Mouse (Mus musculus): ENCODE results near the gene Btbd8. TPM values are rescaled to one million over a fixed set of nuclear protein-coding genes. Genes with fewer than 3 reads are reported as not detected.

The Btbd8 gene
- polyA plus RNA-seq, 2 experiments: 4.8 to 6.3 TPM

DNA sequence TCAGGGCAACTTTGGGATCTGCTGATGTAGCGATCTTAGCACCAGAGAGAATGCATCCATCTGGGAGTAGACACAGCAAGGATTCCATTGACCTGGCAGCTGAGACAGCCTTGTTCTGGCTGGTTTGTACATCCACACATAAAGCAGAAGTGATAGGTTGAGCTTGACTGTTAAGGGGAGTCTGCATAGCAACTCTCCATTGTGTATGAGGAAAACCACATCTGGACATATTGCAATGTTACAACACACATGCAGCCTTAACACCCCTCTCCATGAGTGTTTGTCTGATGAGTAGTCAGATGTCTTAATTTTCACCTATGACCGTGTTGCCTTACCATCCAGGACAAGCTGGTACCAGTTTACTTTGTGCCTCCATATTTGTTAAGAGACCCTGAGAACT lies 54.7 kb downstream of the Btbd8 start:
- H3K9me3 ChIP-seq (ENCODE audit: control insufficient read depth, low read length): no peaks in the 10 kb centered on the region
- no peak overlapping the region for H3K9ac ChIP-seq (ENCODE audit: low read depth, low read length, severe bottlenecking)
- H3K4me3 ChIP-seq (replicated peaks; ENCODE audit: low read length): no peak overlapping the region
- DNase-seq (ENCODE audit: low spot score) (no peak), ATAC-seq (ENCODE audit: low FRiP score, low read depth) (no peak)
- 90% methylated on average over 2 of the region's 2 CpGs for WGBS
- H3K4me1 ChIP-seq (ENCODE audit: control insufficient read depth, insufficient read depth, low read length): no peaks in the 10 kb centered on the region
- no peak overlapping the region for H3K27ac ChIP-seq (replicated peaks; ENCODE audit: low read depth, low read length)
- no peaks in the 10 kb centered on the region for H3K27me3 ChIP-seq (ENCODE audit: control insufficient read depth, insufficient read depth, low read length)
- TF ChIP-seq POLR2A (IDR thresholded peaks at IDR 0.05; ENCODE audit: borderline replicate concordance, extremely low read depth, insufficient read depth, insufficient read length): no peak
- peaks cover 25% of the 10 kb centered on the region for H3K36me3 ChIP-seq (ENCODE audit: control insufficient read depth, insufficient read depth, low read length)
- no peak overlapping the region for H3K4me2 ChIP-seq (replicated peaks; ENCODE audit: low read depth, low read length, severe bottlenecking)

DNA sequence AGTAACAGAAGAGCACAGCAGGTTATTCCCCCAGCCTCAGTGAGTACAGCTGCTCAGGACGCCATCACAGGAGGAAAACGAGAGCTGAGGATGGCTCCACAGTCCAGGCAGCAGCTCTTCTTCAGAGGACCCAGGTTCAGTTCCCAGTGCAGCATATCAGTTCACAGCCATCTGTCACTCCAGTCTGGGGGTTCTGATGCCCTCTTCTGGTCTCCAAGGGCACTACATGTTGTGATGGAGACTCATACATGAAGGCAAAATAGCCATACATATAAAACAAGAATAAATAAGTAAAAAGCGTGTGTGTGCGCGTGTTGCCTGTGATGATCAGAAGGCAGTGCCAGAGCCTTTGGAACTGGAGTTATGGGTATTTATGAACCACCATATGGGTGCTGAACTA lies 57.0 kb downstream of the Btbd8 start:
- WGBS: 94% methylated on average over 5 of the region's 5 CpGs

DNA sequence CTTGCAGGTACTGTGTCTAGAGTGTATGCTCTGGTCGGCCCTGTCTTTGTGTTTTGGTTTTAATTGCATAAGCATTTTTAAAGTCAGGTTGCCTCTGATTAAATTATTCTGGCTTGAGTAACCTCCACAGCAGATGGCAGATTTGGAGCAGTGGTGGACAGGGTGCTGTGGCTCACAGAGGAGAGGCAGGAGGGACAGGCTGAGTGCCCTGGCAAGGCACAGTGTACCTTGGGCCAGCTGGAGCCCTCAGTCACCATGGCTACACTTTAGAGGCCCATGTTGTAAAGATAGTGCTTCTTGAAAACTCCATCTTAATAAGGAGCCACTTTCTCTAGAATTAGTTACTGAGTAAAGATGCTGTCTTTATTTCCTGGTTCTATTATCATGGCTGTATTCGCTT lies 58.2 kb downstream of the Btbd8 start:
- Histone ChIP-seq H3K4me3 (replicated peaks; ENCODE audit: low read length) (no peak overlapping the region), H3K27me3 (ENCODE audit: control insufficient read depth, insufficient read depth, low read length) (no peaks in the 10 kb centered on the region), H3K4me2 (replicated peaks; ENCODE audit: low read depth, low read length, severe bottlenecking) (no peak overlapping the region), H3K4me1 (ENCODE audit: control insufficient read depth, insufficient read depth, low read length) (0 out of 2 replicates have a peak, but pooled peaks cover 3% of the 10 kb centered on the region), H3K9me3 (ENCODE audit: control insufficient read depth, low read length) (no peaks in the 10 kb centered on the region), H3K9ac (ENCODE audit: low read depth, low read length, severe bottlenecking) (no peak overlapping the region), H3K27ac (replicated peaks; ENCODE audit: low read depth, low read length) (no peak overlapping the region), H3K36me3 (ENCODE audit: control insufficient read depth, insufficient read depth, low read length) (peaks cover 23% of the 10 kb centered on the region)
- WGBS: 84% methylated on average over 2 of the region's 2 CpGs
- no peak for DNase-seq (ENCODE audit: low spot score)
- TF ChIP-seq POLR2A (IDR thresholded peaks at IDR 0.05; ENCODE audit: borderline replicate concordance, extremely low read depth, insufficient read depth, insufficient read length): no peak
- ATAC-seq (ENCODE audit: low FRiP score, low read depth): no peak

More for the DNA sequence above, 57.0 kb downstream of the Btbd8 start:
- no peak for TF ChIP-seq POLR2A (IDR thresholded peaks at IDR 0.05; ENCODE audit: borderline replicate concordance, extremely low read depth, insufficient read depth, insufficient read length)
- no peak overlapping the region for H3K4me3 ChIP-seq (replicated peaks; ENCODE audit: low read length)
- DNase-seq (ENCODE audit: low spot score) (no peak), ATAC-seq (ENCODE audit: low FRiP score, low read depth) (no peak)
- H3K9ac ChIP-seq (ENCODE audit: low read depth, low read length, severe bottlenecking): no peak overlapping the region
- H3K4me1 ChIP-seq (ENCODE audit: control insufficient read depth, insufficient read depth, low read length): 0 out of 2 replicates have a peak, but pooled peaks cover 3% of the 10 kb centered on the region
- peaks cover 25% of the 10 kb centered on the region for H3K36me3 ChIP-seq (ENCODE audit: control insufficient read depth, insufficient read depth, low read length)
- H3K9me3 ChIP-seq (ENCODE audit: control insufficient read depth, low read length): no peaks in the 10 kb centered on the region
- no peak overlapping the region for H3K4me2 ChIP-seq (replicated peaks; ENCODE audit: low read depth, low read length, severe bottlenecking)
- no peak overlapping the region for H3K27ac ChIP-seq (replicated peaks; ENCODE audit: low read depth, low read length)
- no peaks in the 10 kb centered on the region for H3K27me3 ChIP-seq (ENCODE audit: control insufficient read depth, insufficient read depth, low read length)

DNA sequence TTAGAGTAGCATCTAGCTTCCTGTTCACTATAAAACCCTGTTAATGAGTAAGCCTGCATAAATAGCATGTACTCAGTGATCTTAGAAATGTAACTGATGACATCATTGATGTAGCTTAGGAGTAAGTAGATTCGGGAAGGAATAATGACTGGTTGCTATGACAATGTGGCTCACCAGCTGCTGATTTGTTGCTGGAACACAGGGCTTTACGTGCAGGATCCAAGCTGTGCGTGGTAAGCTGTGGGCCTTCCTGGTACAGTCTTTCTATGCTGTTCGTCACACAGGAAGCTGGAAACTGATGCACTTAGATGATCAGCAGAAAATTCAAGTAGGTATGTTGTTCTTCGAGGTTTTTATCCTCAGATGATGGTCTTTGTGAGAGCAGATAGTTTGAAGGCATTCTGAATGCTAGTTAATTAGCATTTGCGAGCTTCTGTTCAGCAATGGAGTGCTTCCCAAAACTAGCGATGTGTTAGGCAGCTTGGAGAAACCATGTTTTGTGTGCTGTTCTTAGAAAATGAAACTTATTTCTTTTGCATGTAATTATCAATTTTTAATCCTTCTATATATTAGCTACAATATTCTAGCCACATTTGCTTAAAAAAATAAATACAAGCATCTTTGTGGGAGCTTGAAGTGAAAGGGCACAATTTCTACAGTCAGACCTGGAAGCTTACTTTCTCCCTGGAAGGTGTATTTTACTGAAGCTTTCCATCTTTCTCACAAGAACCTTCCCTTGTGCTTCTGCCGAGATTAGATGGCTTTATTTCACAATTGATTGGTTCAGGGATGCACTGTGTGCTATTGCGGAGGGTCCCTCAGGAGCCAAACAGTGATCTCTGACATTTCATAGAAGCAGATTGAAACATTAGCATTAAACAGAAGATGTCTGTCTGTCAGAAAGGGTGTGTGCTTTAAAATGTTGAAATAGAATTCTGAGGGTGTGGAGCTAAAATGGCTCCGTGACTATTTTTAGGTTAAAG lies 60.0 kb downstream of the Btbd8 start:
- Histone ChIP-seq H3K9me3 (ENCODE audit: control insufficient read depth, low read length) (no peaks in the 10 kb centered on the region), H3K4me1 (ENCODE audit: control insufficient read depth, insufficient read depth, low read length) (0 out of 2 replicates have a peak, but pooled peaks cover 3% of the 10 kb centered on the region), H3K4me3 (replicated peaks; ENCODE audit: low read length) (no peak overlapping the region), H3K27me3 (ENCODE audit: control insufficient read depth, insufficient read depth, low read length) (no peaks in the 10 kb centered on the region), H3K36me3 (ENCODE audit: control insufficient read depth, insufficient read depth, low read length) (peaks cover 10% of the 10 kb centered on the region; the same call in 1 of the 2 replicates), H3K9ac (ENCODE audit: low read depth, low read length, severe bottlenecking) (no peak overlapping the region), H3K4me2 (replicated peaks; ENCODE audit: low read depth, low read length, severe bottlenecking) (no peak overlapping the region), H3K27ac (replicated peaks; ENCODE audit: low read depth, low read length) (no peak overlapping the region)
- TF ChIP-seq POLR2A (IDR thresholded peaks at IDR 0.05; ENCODE audit: borderline replicate concordance, extremely low read depth, insufficient read depth, insufficient read length): no peak
- 61% methylated on average over 10 of the region's 10 CpGs for WGBS
- ATAC-seq (ENCODE audit: low FRiP score, low read depth) (no peak), DNase-seq (ENCODE audit: low spot score) (no peak)

DNA sequence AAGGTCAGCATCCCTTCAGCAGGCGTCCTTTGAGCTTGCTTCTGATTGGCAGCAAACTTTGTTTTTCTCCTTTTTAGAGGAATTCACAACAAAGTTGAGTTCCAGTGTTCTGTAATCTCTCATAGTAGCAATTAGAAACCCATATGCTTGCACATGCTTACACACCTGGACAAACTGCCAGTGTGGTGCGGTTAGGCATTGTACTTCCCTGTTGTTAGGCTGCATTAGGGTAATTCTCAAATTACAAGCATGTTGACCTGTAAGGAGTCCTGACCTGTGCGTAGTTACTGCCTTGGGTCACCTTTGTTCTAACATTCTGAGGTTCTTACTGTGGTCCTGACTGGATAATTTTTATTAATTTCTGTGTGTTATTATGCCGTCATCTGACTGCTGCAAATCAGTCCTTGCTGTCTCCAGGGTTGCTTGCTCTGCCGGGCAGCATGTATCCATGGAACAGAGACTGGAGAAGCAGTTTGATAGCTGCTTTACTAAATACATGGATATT lies 61.1 kb downstream of the Btbd8 start:
- H3K9me3 ChIP-seq (ENCODE audit: control insufficient read depth, low read length): no peaks in the 10 kb centered on the region
- no peak for DNase-seq (ENCODE audit: low spot score)
- WGBS: 45% methylated on average over 5 of the region's 5 CpGs
- no peaks in the 10 kb centered on the region for H3K27me3 ChIP-seq (ENCODE audit: control insufficient read depth, insufficient read depth, low read length)
- H3K9ac ChIP-seq (ENCODE audit: low read depth, low read length, severe bottlenecking): no peak overlapping the region
- no peak overlapping the region for H3K27ac ChIP-seq (replicated peaks; ENCODE audit: low read depth, low read length)
- peaks cover 8% of the 10 kb centered on the region for H3K36me3 ChIP-seq (ENCODE audit: control insufficient read depth, insufficient read depth, low read length)
- no peak overlapping the region for H3K4me2 ChIP-seq (replicated peaks; ENCODE audit: low read depth, low read length, severe bottlenecking)
- no peak overlapping the region for H3K4me3 ChIP-seq (replicated peaks; ENCODE audit: low read length)
- ATAC-seq (ENCODE audit: low FRiP score, low read depth): no peak
- TF ChIP-seq POLR2A (IDR thresholded peaks at IDR 0.05; ENCODE audit: borderline replicate concordance, extremely low read depth, insufficient read depth, insufficient read length): no peak
- 0 out of 2 replicates have a peak, but pooled peaks cover 3% of the 10 kb centered on the region for H3K4me1 ChIP-seq (ENCODE audit: control insufficient read depth, insufficient read depth, low read length)

Measured in limb, embryonic 14.5 days (tissue).